In the genomic region with DNA sequence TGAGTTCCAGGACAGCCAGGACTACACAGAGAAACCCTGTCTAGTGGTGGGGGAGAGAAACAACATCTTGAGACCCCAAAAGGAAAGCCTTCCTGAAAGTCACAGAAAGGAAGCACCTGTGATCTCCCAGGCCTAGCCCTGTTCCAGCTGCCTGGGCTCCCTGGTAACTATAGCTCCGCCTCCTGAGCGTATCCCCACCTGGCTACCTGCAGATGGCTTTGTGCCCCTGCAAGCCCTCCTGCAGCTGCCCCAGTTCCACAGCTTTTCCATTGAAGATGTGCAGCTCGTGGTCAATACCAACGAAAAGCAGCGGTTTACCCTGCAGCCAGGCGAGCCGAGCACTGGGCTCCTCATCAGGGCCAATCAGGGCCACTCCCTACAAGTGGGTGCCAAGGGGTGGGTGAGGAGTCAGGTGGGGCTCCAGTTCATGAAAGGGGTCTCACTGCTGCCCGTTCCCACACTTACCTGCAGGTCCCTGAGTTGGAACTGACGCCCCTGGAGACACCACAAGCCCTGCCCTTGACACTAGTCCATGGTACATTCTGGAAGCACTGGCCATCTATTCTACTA, we compare ENCODE assay signal across 26 mouse cellular contexts. TPM values are rescaled to one million over a fixed set of nuclear protein-coding genes. Genes with fewer than 3 reads are reported as not detected.
A peak's percentile ranks its signal among the peaks of the same experiment; 100 is the strongest.
DNase-seq lines count a peak whose midpoint lies in the region; ATAC-seq lines count a peak whose summit lies in the region.
"Had no signal": no experiment of that assay in that cellular context is flagged by ENCODE, and none has a peak within 500 bp of the region (broad histone marks: within the 10 kb centered on the region; RNA-seq: fewer than 3 reads in every experiment).

No protein-coding gene starts in this region.

- H3K27me3 ChIP-seq in heart, embryonic 12.5 days (replicated peaks) = no peaks in the 10 kb centered on the region
- no peaks in the 10 kb centered on the region for H3K27me3 ChIP-seq in limb, embryonic 13.5 days
- no peaks in the 10 kb centered on the region for H3K27me3 ChIP-seq in limb, embryonic 10.5 days (ENCODE audit: low read depth, poor library complexity, severe bottlenecking)
- H3K27me3 ChIP-seq in liver, embryonic 12.5 days (replicated peaks) = no peaks in the 10 kb centered on the region
- H3K27me3 ChIP-seq: CH12.LX; embryonic facial prominence, embryonic 12.5 days; midbrain, embryonic 15.5 days; neural tube, embryonic 13.5 days had no signal

- H3K9me3 ChIP-seq in heart, embryonic 12.5 days (replicated peaks) = 0 out of 2 replicates have a peak, but pooled peaks cover 15% of the 10 kb centered on the region
- no peaks in the 10 kb centered on the region for H3K9me3 ChIP-seq in limb, embryonic 13.5 days
- H3K9me3 ChIP-seq in limb, embryonic 10.5 days (replicated peaks) = no peaks in the 10 kb centered on the region
- H3K9me3 ChIP-seq in liver, embryonic 12.5 days (replicated peaks) = no peaks in the 10 kb centered on the region
- H3K9me3 ChIP-seq: embryonic facial prominence, embryonic 12.5 days; G1E; midbrain, embryonic 15.5 days; neural tube, embryonic 13.5 days had no signal

- no peak overlapping the region for H3K4me3 ChIP-seq in heart, embryonic 12.5 days
- H3K4me3 ChIP-seq in limb, embryonic 13.5 days = no peak overlapping the region
- H3K4me3 ChIP-seq in limb, embryonic 10.5 days = no peak overlapping the region
- no peak overlapping the region for H3K4me3 ChIP-seq in liver, embryonic 12.5 days
- H3K4me3 ChIP-seq: embryonic facial prominence, embryonic 12.5 days; heart, adult 2 months; myocyte; neural tube, embryonic 13.5 days had no signal

- H3K4me1 ChIP-seq in heart, embryonic 12.5 days (replicated peaks) = peaks cover 34% of the 10 kb centered on the region
- H3K4me1 ChIP-seq in limb, embryonic 13.5 days = peaks cover 34% of the 10 kb centered on the region
- H3K4me1 ChIP-seq in limb, embryonic 10.5 days = peaks cover 37% of the 10 kb centered on the region
- peaks cover 54% of the 10 kb centered on the region for H3K4me1 ChIP-seq in liver, embryonic 12.5 days

- no peak overlapping the region for H3K4me2 ChIP-seq in heart, embryonic 12.5 days
- H3K4me2 ChIP-seq in limb, embryonic 13.5 days (replicated peaks) = no peak overlapping the region
- no peak overlapping the region for H3K4me2 ChIP-seq in liver, embryonic 12.5 days

- no peak for ATAC-seq in heart, embryonic 12.5 days (ENCODE audit: insufficient number of reproducible peaks, low FRiP score)
- no peak for ATAC-seq in limb, embryonic 13.5 days (ENCODE audit: low FRiP score, low read depth)
- no peak for ATAC-seq in liver, embryonic 12.5 days
- ATAC-seq: forebrain, postnatal 0 days; hindbrain, embryonic 16.5 days; intestine, postnatal 0 days; midbrain, embryonic 15.5 days had no signal

- H3K27ac ChIP-seq in heart, embryonic 12.5 days (ENCODE audit: poor library complexity, severe bottlenecking) = no peak overlapping the region
- no peak overlapping the region for H3K27ac ChIP-seq in limb, embryonic 13.5 days
- H3K27ac ChIP-seq in limb, embryonic 10.5 days = no peak overlapping the region
- no peak overlapping the region for H3K27ac ChIP-seq in liver, embryonic 12.5 days
- H3K27ac ChIP-seq: embryonic facial prominence, embryonic 12.5 days; heart, adult 2 months; midbrain, embryonic 15.5 days; neural tube, embryonic 13.5 days had no signal

- no peak overlapping the region for H3K9ac ChIP-seq in heart, embryonic 12.5 days
- H3K9ac ChIP-seq in limb, embryonic 13.5 days = 0 out of 2 replicates have a peak overlapping the region, but pooled peaks have one; percentile 25
- H3K9ac ChIP-seq in liver, embryonic 12.5 days = no peak overlapping the region
- H3K9ac ChIP-seq: forebrain, postnatal 0 days; midbrain, embryonic 15.5 days; neural tube, embryonic 13.5 days had no signal

- H3K36me3 ChIP-seq in heart, embryonic 12.5 days = peaks cover 26% of the 10 kb centered on the region
- H3K36me3 ChIP-seq in limb, embryonic 13.5 days = peaks cover 28% of the 10 kb centered on the region
- peaks cover 44% of the 10 kb centered on the region for H3K36me3 ChIP-seq in limb, embryonic 10.5 days
- peaks cover 52% of the 10 kb centered on the region for H3K36me3 ChIP-seq in liver, embryonic 12.5 days

- 82% methylated on average over 9 of the region's 9 CpGs for WGBS in heart, embryonic 12.5 days
- 87% methylated on average over 9 of the region's 9 CpGs for WGBS in limb, embryonic 13.5 days
- WGBS in limb, embryonic 10.5 days = 82% methylated on average over 9 of the region's 9 CpGs
- 75% methylated on average over 9 of the region's 9 CpGs for WGBS in liver, embryonic 12.5 days (ENCODE audit: insufficient replicate concordance)

- peak; percentile 94 for DNase-seq in heart, adult 11 months
- DNase-seq in limb, embryonic 10.5 days (ENCODE audit: low spot score) = no peak
- DNase-seq in thymus, postnatal 0 days (ENCODE audit: low spot score) = peak; percentile 56
- no peak for DNase-seq in thymus, postnatal 25 days
- DNase-seq: adrenal gland, postnatal 10 days; B cell, adult 2 months; cerebellum, adult 2 months; forebrain, postnatal 0 days; gastrocnemius, postnatal 25 days; heart, postnatal 4 days; lung, adult 18-20 months; retina, postnatal 1 day; right cerebral cortex, postnatal 25 days; spleen, adult 18-20 months had no signal

RNA-seq across cellular contexts. Expression of a gene that starts 1.9 kb away (rescaled TPM):
- 13.3 and 14.3 TPM in 2 replicates for polyA plus RNA-seq in heart, embryonic 12.5 days (2016; fragmentation: Nextera tagmentation; extraction: Ambion mirVana)
- polyA plus RNA-seq in limb, embryonic 13.5 days (2015; fragmentation: Nextera tagmentation; extraction: Ambion mirVana) = 11.9 and 13.6 TPM in 2 replicates
- polyA plus RNA-seq in limb, embryonic 10.5 days (2016; fragmentation: Nextera tagmentation; extraction: Ambion mirVana) = 7.4 and 10.6 TPM in 2 replicates
- polyA plus RNA-seq in thymus, postnatal 0 days (2015; fragmentation: Nextera tagmentation; extraction: Ambion mirVana) = 5.2 and 5.8 TPM in 2 replicates
- polyA plus RNA-seq in liver, embryonic 12.5 days (2016; fragmentation: Nextera tagmentation; extraction: Ambion mirVana) = 2.2 and 2.5 TPM in 2 replicates

RNA-seq across cellular contexts. Expression of a gene that starts 1.9 kb away (rescaled TPM):
- 22.4 and 23.6 TPM in 2 replicates for polyA plus RNA-seq in heart, embryonic 12.5 days (2016; fragmentation: Nextera tagmentation; extraction: Ambion mirVana)
- polyA plus RNA-seq in limb, embryonic 13.5 days (2015; fragmentation: Nextera tagmentation; extraction: Ambion mirVana) = 24.0 and 25.8 TPM in 2 replicates
- polyA plus RNA-seq in limb, embryonic 10.5 days (2016; fragmentation: Nextera tagmentation; extraction: Ambion mirVana) = 21.1 and 21.2 TPM in 2 replicates
- polyA plus RNA-seq in thymus, postnatal 0 days (2015; fragmentation: Nextera tagmentation; extraction: Ambion mirVana) = 32.4 and 34.6 TPM in 2 replicates
- 10.0 and 11.9 TPM in 2 replicates for polyA plus RNA-seq in liver, embryonic 12.5 days (2016; fragmentation: Nextera tagmentation; extraction: Ambion mirVana)

RNA-seq across cellular contexts. Expression of a gene that starts 5.4 kb away (rescaled TPM):
- polyA plus RNA-seq in heart, embryonic 12.5 days (2016; fragmentation: Nextera tagmentation; extraction: Ambion mirVana) = 32.7 and 33.9 TPM in 2 replicates
- polyA plus RNA-seq in limb, embryonic 13.5 days (2015; fragmentation: Nextera tagmentation; extraction: Ambion mirVana) = 22.2 and 25.9 TPM in 2 replicates
- polyA plus RNA-seq in limb, embryonic 10.5 days (2016; fragmentation: Nextera tagmentation; extraction: Ambion mirVana) = 17.4 and 19.4 TPM in 2 replicates
- polyA plus RNA-seq in thymus, postnatal 0 days (2015; fragmentation: Nextera tagmentation; extraction: Ambion mirVana) = 17.9 and 21.3 TPM in 2 replicates
- 12.1 and 12.7 TPM in 2 replicates for polyA plus RNA-seq in liver, embryonic 12.5 days (2016; fragmentation: Nextera tagmentation; extraction: Ambion mirVana)

RNA-seq across cellular contexts. Expression of a gene that starts 10.4 kb away (rescaled TPM):
- 126 and 136 TPM in 2 replicates for polyA plus RNA-seq in heart, embryonic 12.5 days (2016; fragmentation: Nextera tagmentation; extraction: Ambion mirVana)
- polyA plus RNA-seq in limb, embryonic 13.5 days (2015; fragmentation: Nextera tagmentation; extraction: Ambion mirVana) = 53.6 and 59.6 TPM in 2 replicates
- 41.1 and 41.7 TPM in 2 replicates for polyA plus RNA-seq in limb, embryonic 10.5 days (2016; fragmentation: Nextera tagmentation; extraction: Ambion mirVana)
- polyA plus RNA-seq in thymus, postnatal 0 days (2015; fragmentation: Nextera tagmentation; extraction: Ambion mirVana) = 23.9 and 24.8 TPM in 2 replicates
- 23.2 and 23.3 TPM in 2 replicates for polyA plus RNA-seq in liver, embryonic 12.5 days (2016; fragmentation: Nextera tagmentation; extraction: Ambion mirVana)

RNA-seq across cellular contexts. Expression of a gene that starts 17.5 kb away (rescaled TPM):
- polyA plus RNA-seq in heart, embryonic 12.5 days (2016; fragmentation: Nextera tagmentation; extraction: Ambion mirVana) = 73.3 and 81.9 TPM in 2 replicates
- polyA plus RNA-seq in limb, embryonic 13.5 days (2015; fragmentation: Nextera tagmentation; extraction: Ambion mirVana) = 84.5 and 89.3 TPM in 2 replicates
- polyA plus RNA-seq in limb, embryonic 10.5 days (2016; fragmentation: Nextera tagmentation; extraction: Ambion mirVana) = 94.0 and 102 TPM in 2 replicates
- polyA plus RNA-seq in thymus, postnatal 0 days (2015; fragmentation: Nextera tagmentation; extraction: Ambion mirVana) = 90.6 and 99.5 TPM in 2 replicates
- 91.7 and 92.0 TPM in 2 replicates for polyA plus RNA-seq in liver, embryonic 12.5 days (2016; fragmentation: Nextera tagmentation; extraction: Ambion mirVana)

Comparison
In these comparisons a context has a peak if more than half of its experiments do, and no peak if none do; other contexts are left out.
1. DNase-seq: peak in heart, adult 11 months (single experiment) and thymus, postnatal 0 days (single experiment); none in limb, embryonic 10.5 days (single experiment) and thymus, postnatal 25 days (single experiment).